Mouse (Mus musculus) right cerebral cortex, postnatal 36 days (tissue): ENCODE results near the gene Trappc10.
"Not testable (repeated sequence)": the region's sequence is repeated elsewhere in the genome, so short reads cannot be mapped to it uniquely, and the experiment has no call there.

ENCODE experiments used
- DNase-seq, 2 experiments: peaks; one replicate each; pipeline ENCODE4 v3.0.0; 2022; ENCODE audit warnings: low spot score in 2 of 2, mixed read lengths in 1 of 2

Trappc10 gene

DNA sequence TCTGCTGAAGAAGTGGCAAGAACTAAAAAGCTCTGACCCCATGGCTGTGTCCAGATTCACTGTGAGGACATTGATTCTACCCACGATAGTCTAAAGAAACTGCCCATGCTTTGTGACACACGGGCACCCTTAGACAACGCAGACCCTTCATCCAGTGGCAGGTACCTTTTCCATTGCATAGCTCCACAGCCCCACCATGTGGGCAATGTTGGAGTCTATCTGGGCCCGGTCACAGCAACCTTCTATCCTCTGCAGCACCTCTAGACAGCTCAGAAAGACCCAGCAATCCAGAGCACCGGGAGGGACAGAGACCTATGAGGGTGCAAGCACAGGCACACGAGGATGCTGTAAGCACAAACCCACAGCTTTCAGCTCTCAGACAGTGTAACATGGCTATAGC is 33.1 kb downstream of the Trappc10 start:
- DNase-seq = no peak

- no peak for DNase-seq
Observed at GRCm38 (mm10) chr10:78201182-78201581, 43.3 kb downstream of the Trappc10 start.

GRCm38 (mm10) chr10:78192933-78193332 is 51.5 kb downstream of the Trappc10 start:
- DNase-seq = no peak

GRCm38 (mm10) chr10:78186076-78186475 is 58.4 kb downstream of the Trappc10 start:
- not testable (repeated sequence) for DNase-seq

DNA sequence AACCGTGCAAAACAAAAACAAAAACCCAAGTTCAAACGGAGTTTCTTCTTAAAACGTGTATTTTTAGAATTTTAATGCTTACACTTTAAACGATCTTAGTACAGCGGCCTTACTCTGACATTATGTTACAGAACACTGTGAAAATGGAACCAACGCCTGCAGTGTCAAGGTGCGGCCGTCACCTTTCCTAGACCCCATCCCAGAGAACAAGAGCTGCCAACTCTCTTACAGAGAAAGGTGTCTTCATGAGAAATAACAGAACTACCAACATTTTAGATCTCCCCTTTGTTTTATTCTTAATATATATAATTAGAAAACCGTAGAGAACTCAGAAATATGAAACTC is 59.1 kb downstream of the Trappc10 start:
- DNase-seq = no peak

DNA sequence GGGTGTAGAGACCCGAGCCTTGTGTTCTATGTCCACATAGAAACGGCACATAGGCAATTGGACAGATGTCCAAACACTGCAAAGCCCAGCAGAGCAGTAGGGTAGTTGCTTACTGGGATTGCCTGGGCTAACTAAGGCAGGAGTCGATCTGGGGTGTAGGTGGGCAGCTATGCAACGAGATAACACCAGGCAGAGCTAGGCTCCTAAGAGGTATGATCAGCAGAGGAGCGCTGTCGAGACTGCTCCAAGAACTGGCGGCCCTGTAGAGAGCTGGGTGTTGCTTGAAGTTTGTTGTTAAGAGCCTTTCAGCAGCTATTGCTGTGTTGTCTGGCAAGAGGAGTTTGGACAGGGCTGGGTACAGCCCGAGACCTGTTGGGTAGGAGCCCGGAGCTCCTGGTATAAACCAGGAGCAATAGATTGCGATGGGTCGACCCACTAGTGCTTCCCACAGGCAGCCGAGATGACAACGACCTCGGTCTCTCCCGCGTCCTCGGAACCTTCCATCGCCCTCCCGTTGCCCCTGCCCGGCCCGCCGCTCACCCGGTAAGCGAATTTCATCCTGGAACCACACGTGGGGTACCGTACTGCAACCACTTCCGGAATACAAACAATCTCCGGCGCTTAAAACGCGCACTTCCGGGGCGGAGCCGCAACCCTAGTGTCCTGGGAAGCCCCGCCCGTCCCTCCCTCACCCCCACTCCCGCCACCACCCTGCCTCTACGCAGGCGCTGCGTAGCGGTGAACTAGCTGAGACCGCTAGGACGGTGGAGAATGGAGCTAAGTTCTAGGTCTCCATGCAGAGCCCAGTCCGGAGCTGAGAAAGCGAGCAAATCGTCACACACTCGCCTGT is 59.7 kb downstream of the Trappc10 start, which contains the start of gene Pwp2:
Pwp2 (minus strand) TSS at position 619 of the 850 bp plus-strand sequence.
- peak; percentile 89 to 91 for DNase-seq

GRCm38 (mm10) chr10:78183577-78183976 is 60.9 kb downstream of the Trappc10 start:
- DNase-seq = no peak

- no peak for DNase-seq
Observed at GRCm38 (mm10) chr10:78182321-78182720, 62.1 kb downstream of the Trappc10 start.

DNA sequence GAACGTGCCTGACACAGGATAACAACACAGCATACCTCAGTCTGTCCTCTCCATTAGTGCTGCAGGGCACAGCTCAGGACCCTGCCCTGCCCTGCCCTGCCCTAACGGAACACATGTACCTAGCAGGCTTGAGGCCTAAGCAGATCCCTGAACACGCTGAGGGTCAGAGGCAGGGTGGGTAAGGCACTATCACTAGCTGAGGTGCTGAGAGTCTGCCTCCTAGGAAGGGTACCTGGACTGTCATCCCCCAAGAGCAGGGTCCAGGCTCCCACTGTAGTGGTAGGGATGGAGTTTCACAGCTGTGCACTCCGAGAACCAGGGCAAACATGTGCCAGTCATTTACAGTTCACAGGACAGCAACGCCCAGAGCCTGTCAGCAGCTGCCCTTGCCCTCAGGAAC is 70.0 kb downstream of the Trappc10 start:
- no peak for DNase-seq

- DNase-seq = no peak
Observed at GRCm38 (mm10) chr10:78171581-78171980, 72.9 kb downstream of the Trappc10 start.

GRCm38 (mm10) chr10:78171057-78171456 is 73.4 kb downstream of the Trappc10 start:
- no peak for DNase-seq

DNA sequence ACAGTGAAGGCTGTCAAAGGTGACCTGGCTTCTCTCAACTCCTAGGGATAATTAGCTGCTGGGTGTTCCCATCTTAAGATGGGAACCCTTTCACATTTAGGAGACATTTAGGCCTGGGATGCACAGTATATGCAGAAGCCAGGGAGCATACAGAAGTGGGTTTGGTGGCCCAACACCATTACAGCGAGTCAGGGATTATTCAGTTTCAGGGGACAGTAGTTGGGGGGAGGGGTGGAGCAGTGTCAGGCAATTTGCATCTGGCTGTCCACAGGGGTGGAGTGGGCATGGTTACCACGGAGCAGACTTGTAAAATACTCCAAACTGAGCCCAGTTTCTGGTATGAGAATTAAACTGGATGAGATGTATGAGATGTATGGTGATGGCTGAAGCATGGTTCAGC is 74.0 kb downstream of the Trappc10 start:
- DNase-seq = no peak

DNA sequence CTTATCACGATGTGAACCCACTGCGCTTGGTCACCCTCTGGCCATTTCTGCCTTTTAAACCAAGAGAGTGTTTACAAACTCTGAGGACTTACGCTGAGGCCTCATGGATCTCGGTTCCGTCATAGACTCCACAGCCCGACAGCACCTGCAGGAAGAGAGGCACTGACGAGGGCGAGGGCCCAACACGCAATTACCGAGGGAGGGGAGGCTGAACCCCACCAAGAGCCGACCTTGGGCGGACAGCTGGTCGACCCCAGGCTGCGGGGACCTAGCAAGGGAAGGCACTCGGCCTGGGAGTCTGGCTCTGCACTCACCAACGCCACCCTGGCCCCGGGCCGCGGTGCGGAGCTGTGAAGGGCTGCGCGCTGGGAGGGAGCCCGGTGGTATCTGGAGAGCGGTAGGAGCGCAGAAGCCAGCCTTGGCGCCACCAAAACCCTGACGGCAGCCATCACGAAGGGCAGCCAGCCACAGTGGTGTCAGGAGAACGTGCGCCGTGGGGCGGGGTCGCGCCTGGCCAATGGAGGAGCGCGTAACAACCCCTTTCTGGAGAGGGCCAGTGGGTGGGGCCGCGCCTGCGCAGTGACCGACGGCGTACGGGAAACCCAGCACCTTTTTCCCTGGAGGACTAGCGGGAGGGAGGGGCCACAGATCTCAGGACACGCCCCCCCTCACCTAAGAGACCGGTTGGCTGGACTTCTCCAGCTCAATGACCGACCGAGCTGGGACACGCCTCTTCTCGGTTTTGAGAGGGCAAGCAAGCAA is 75.0 kb downstream of the Trappc10 start, which contains the start of gene D10Jhu81e:
D10Jhu81e (minus strand) TSS at position 502 of the 762 bp plus-strand sequence.
- DNase-seq = peak; percentile 97 to 99

- no peak for DNase-seq
Observed at GRCm38 (mm10) chr10:78168792-78169191, 75.6 kb downstream of the Trappc10 start.

- DNase-seq = no peak
Observed at GRCm38 (mm10) chr10:78167775-78168174, 76.7 kb downstream of the Trappc10 start.

GRCm38 (mm10) chr10:78167333-78167732 is 77.1 kb downstream of the Trappc10 start:
- no peak for DNase-seq

- no peak for DNase-seq
Observed at GRCm38 (mm10) chr10:78165256-78166005, 79.0 kb downstream of the Trappc10 start.

DNA sequence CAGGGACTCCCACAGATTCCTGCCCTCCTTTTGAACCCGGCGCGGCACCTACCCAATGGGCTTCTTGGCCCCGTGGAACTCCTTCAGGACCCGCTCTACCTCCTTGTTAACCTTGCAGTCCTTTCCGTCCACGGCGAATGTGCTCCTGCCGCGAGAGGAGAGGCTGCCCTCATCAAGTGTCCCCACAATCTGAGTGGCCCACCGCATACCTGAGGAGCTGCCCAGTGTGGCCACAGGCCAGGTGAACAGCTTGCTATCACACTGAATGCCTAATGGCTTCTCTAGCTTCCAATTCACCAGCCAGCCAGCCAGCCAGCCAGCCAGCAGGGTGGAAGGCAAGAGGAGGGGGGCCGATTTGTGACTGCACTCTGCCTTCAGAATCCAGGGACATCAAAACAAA is 79.7 kb downstream of the Trappc10 start:
- DNase-seq = no peak

DNA sequence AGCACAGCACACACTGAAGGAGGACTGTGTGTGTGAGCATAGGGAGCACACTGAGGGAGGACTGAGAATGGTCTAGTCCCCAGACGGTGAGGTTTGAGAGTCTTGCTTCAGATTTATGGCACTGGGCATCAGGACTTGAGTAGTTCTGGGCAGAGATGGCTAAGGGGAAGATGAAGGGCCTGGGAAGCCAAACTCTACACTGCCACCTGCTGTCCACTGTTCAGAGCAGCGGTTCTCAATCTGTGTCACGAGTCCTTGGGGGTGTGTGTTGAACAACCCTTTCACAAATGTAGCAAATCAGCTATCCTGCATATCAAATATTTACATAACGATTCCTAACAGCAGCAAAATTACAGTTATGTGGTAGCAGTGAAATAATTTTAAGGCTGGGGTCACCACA is 80.5 kb downstream of the Trappc10 start:
- peak in 1 of 2 experiments; percentile 44 for DNase-seq

DNA sequence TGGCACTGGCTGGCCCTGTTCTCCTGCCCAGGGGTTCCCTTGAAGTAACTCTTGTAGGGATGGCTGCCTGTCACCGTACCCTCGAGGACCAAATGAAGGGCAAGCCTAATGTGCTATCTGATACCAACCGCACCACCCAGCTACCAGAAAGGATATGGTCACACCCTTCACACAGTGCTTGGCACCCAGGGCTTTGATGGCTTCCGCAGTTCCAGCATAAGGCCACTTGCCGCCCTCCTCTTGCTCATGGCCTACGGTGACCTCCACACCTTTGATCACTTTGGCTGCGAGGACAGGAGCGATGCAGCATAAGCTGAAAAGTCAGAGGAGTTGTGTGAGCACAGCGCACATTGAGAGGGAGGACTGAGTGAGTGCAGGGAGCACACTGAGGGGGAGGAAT is 81.2 kb downstream of the Trappc10 start:
- no peak for DNase-seq

- DNase-seq = no peak
Observed at GRCm38 (mm10) chr10:78162646-78163045, 81.8 kb downstream of the Trappc10 start.

- DNase-seq = no peak
Observed at GRCm38 (mm10) chr10:78161096-78161495, 83.3 kb downstream of the Trappc10 start.
